Mouse (Mus musculus): ENCODE measurements at regions not wholly inside any gene's neighbourhood (a gene's known extent, or its start where the extent isn't known, plus 50 kb on each side); places are given as distances from the start of the nearest gene placed in this dataset.
A peak's percentile ranks its signal among the peaks of the same experiment; 100 is the strongest.

- DNase-seq (ENCODE audit: low spot score in 2 of 2) = no peak
Measured at GRCm38 (mm10) chr2:92804916-92805315, 110.0 kb upstream of the Syt13 start.

- no peak for DNase-seq (ENCODE audit: low spot score in 2 of 2)
Measured at GRCm38 (mm10) chr2:92805761-92806160, 109.1 kb upstream of the Syt13 start.

GRCm38 (mm10) chr2:92806481-92807195 is 108.3 kb upstream of the Syt13 start:
- DNase-seq (ENCODE audit: low spot score in 2 of 2) = no peak

- DNase-seq (ENCODE audit: low spot score in 2 of 2) = no peak
Measured at GRCm38 (mm10) chr2:92807404-92807803, 107.5 kb upstream of the Syt13 start.

- DNase-seq (ENCODE audit: low spot score in 2 of 2) = no peak
Measured at GRCm38 (mm10) chr2:92808121-92808520, 106.8 kb upstream of the Syt13 start.

- no peak for DNase-seq (ENCODE audit: low spot score in 2 of 2)
Measured at GRCm38 (mm10) chr2:92809226-92809625, 105.7 kb upstream of the Syt13 start.

- no peak for DNase-seq (ENCODE audit: low spot score in 2 of 2)
Measured at GRCm38 (mm10) chr2:92809681-92810323, 105.1 kb upstream of the Syt13 start.

- DNase-seq (ENCODE audit: low spot score in 2 of 2) = peak; percentile 72 to 78
Measured at GRCm38 (mm10) chr2:92810956-92811355, 103.9 kb upstream of the Syt13 start.

- DNase-seq (ENCODE audit: low spot score in 2 of 2) = no peak
Measured at GRCm38 (mm10) chr2:92813028-92813427, 101.9 kb upstream of the Syt13 start.

- DNase-seq (ENCODE audit: low spot score in 2 of 2) = no peak
Measured at GRCm38 (mm10) chr2:92819586-92819985, 95.3 kb upstream of the Syt13 start.

- no peak for DNase-seq (ENCODE audit: low spot score in 2 of 2)
Measured at GRCm38 (mm10) chr2:92824325-92824724, 90.6 kb upstream of the Syt13 start.

GRCm38 (mm10) chr2:92825395-92825794 is 89.5 kb upstream of the Syt13 start:
- no peak for DNase-seq (ENCODE audit: low spot score in 2 of 2)

GRCm38 (mm10) chr2:92830134-92830533 is 84.8 kb upstream of the Syt13 start:
- DNase-seq (ENCODE audit: low spot score in 2 of 2) = no peak

GRCm38 (mm10) chr2:92831784-92832183 is 83.1 kb upstream of the Syt13 start:
- DNase-seq (ENCODE audit: low spot score in 2 of 2) = no peak

- no peak for DNase-seq (ENCODE audit: low spot score in 2 of 2)
Measured at GRCm38 (mm10) chr2:92836203-92836602, 78.7 kb upstream of the Syt13 start.

- no peak for DNase-seq (ENCODE audit: low spot score in 2 of 2)
Measured at GRCm38 (mm10) chr2:92838012-92838411, 76.9 kb upstream of the Syt13 start.

GRCm38 (mm10) chr2:92840009-92840408 is 74.9 kb upstream of the Syt13 start:
- peak; percentile 62 to 69 for DNase-seq (ENCODE audit: low spot score in 2 of 2)

- no peak for DNase-seq (ENCODE audit: low spot score in 2 of 2)
Measured at GRCm38 (mm10) chr2:92841626-92842025, 73.3 kb upstream of the Syt13 start.

- peak in 1 of 2 experiments; percentile 10 for DNase-seq (ENCODE audit: low spot score in 2 of 2)
Measured at GRCm38 (mm10) chr2:92845061-92845769, 69.7 kb upstream of the Syt13 start.

GRCm38 (mm10) chr2:92848962-92849361 is 65.9 kb upstream of the Syt13 start:
- no peak for DNase-seq (ENCODE audit: low spot score in 2 of 2)

GRCm38 (mm10) chr2:92851336-92851735 is 63.6 kb upstream of the Syt13 start:
- DNase-seq (ENCODE audit: low spot score in 2 of 2) = no peak

GRCm38 (mm10) chr2:92853175-92853574 is 61.7 kb upstream of the Syt13 start:
- no peak for DNase-seq (ENCODE audit: low spot score in 2 of 2)

- DNase-seq (ENCODE audit: low spot score in 2 of 2) = no peak
Measured at GRCm38 (mm10) chr2:92854331-92854730, 60.6 kb upstream of the Syt13 start.
